Mouse (Mus musculus): ENCODE results near the gene Hhipl2. TPM values are rescaled to one million over a fixed set of nuclear protein-coding genes. Genes with fewer than 3 reads are reported as not detected.

Hhipl2 gene
- not detected for total RNA-seq (2023)

GRCm38 (mm10) chr1:183417873-183418272 lies at the start of gene Hhipl2:
TSS of gene Hhipl2 (plus strand) at chr1:183418215.

GRCm38 (mm10) chr1:183369427-183370014 lies 48.5 kb upstream of the Hhipl2 start, which contains the start of gene Mia3:
TSS of gene Mia3 (minus strand) at chr1:183369553.

GRCm38 (mm10) chr1:183388426-183389406 lies 29.3 kb upstream of the Hhipl2 start, which contains the start of gene Taf1a:
TSS of gene Taf1a (plus strand) at chr1:183388981.

Other genes starting within 250 kb of the Hhipl2 start
- gene Disp1, start 196.7 kb upstream of the Hhipl2 start, total RNA-seq (2023) = 1 to 10 TPM; 5.0 to 9.7 TPM
- gene Aida, start 121.6 kb upstream of the Hhipl2 start, total RNA-seq (2023) = 10 to 100 TPM; 33.2 to 36.3 TPM
- 10 to 100 TPM; 29.4 to 32.6 TPM for gene Brox, start 120.9 kb upstream of the Hhipl2 start, total RNA-seq (2023)
- 10 to 100 TPM; 90.7 to 91.6 TPM for gene Mia3, start 48.7 kb upstream of the Hhipl2 start, total RNA-seq (2023)
- gene Taf1a, start 29.2 kb upstream of the Hhipl2 start, total RNA-seq (2023) = 1 to 10 TPM; 4.3 to 5.3 TPM

Data from neutrophil, adult 83 days (primary cell).